Mouse (Mus musculus) ES-CJ7 (cell line): Measurements from ENCODE around the gene Htt.
A peak's percentile ranks its signal among the peaks of the same experiment; 100 is the strongest.
"Not testable (repeated sequence)": the region's sequence is repeated elsewhere in the genome, so short reads cannot be mapped to it uniquely, and the experiment has no call there.

ENCODE experiments used
- DNase-seq: peaks from one replicate; pipeline ENCODE4 v3.0.0; 2011; ENCODE audit warnings: low read depth, low spot score

Gene Htt

GRCm38 (mm10) chr5:34761509-34761908, at the start of gene Htt:
Htt (plus strand) TSS chr5:34761740.
- peak; percentile 97 for DNase-seq

- not testable (repeated sequence) for DNase-seq
Observed at GRCm38 (mm10) chr5:34714371-34714770, 47.2 kb upstream of the Htt start.

- no peak for DNase-seq
Observed at GRCm38 (mm10) chr5:34714816-34715215, 46.7 kb upstream of the Htt start.

GRCm38 (mm10) chr5:34729141-34729540, 32.4 kb upstream of the Htt start:
- DNase-seq: no peak

GRCm38 (mm10) chr5:34730255-34730654, 31.3 kb upstream of the Htt start:
- DNase-seq: no peak

- peak; percentile 22 for DNase-seq
Observed at GRCm38 (mm10) chr5:34751477-34751876, 10.1 kb upstream of the Htt start.

- DNase-seq: no peak
Observed at GRCm38 (mm10) chr5:34758762-34759161, 2.8 kb upstream of the Htt start.

- no peak for DNase-seq
Observed at GRCm38 (mm10) chr5:34760850-34761508, 561 bp upstream of the Htt start.

GRCm38 (mm10) chr5:34761934-34762611, 533 bp downstream of the Htt start:
- DNase-seq: peak; percentile 60

- no peak for DNase-seq
Observed at GRCm38 (mm10) chr5:34771818-34772217, 10.3 kb downstream of the Htt start.

GRCm38 (mm10) chr5:34772696-34773245, 11.2 kb downstream of the Htt start:
- DNase-seq: no peak

- DNase-seq: no peak
Observed at GRCm38 (mm10) chr5:34773392-34773791, 11.9 kb downstream of the Htt start.

- no peak for DNase-seq
Observed at GRCm38 (mm10) chr5:34785027-34785426, 23.5 kb downstream of the Htt start.

- no peak for DNase-seq
Observed at GRCm38 (mm10) chr5:34791141-34791540, 29.6 kb downstream of the Htt start.

GRCm38 (mm10) chr5:34800292-34800953, 38.9 kb downstream of the Htt start:
- no peak for DNase-seq

GRCm38 (mm10) chr5:34806038-34806437, 44.5 kb downstream of the Htt start:
- DNase-seq: no peak

GRCm38 (mm10) chr5:34822431-34823149, 61.0 kb downstream of the Htt start:
- no peak for DNase-seq

GRCm38 (mm10) chr5:34854079-34854478, 92.5 kb downstream of the Htt start:
- no peak for DNase-seq

- DNase-seq: no peak
Observed at GRCm38 (mm10) chr5:34865367-34865766, 103.8 kb downstream of the Htt start.

GRCm38 (mm10) chr5:34880307-34880706, 118.8 kb downstream of the Htt start:
- DNase-seq: not testable (repeated sequence)

- no peak for DNase-seq
Observed at GRCm38 (mm10) chr5:34881023-34881422, 119.5 kb downstream of the Htt start.

- DNase-seq: peak; percentile 7
Observed at GRCm38 (mm10) chr5:34885250-34885649, 123.7 kb downstream of the Htt start.
